Mouse (Mus musculus) forebrain, embryonic 14.5 days (tissue): ENCODE results near the gene Stard7. TPM values are rescaled to one million over a fixed set of nuclear protein-coding genes. Genes with fewer than 3 reads are reported as not detected.
A peak's percentile ranks its signal among the peaks of the same experiment; 100 is the strongest.
"Not testable (repeated sequence)": the region's sequence is repeated elsewhere in the genome, so short reads cannot be mapped to it uniquely, and the experiment has no call there.

Experiments
- ATAC-seq: fragments of 200-750 bp; cut with Nextera tagmentation; 2 replicates; pipeline ENCODE4 v1.8.0; 2017; ENCODE audit warnings: mild to moderate bottlenecking, moderate library complexity
- DNase-seq: peaks from one replicate; pipeline ENCODE4 v3.0.0-alpha.2; 2015; ENCODE audit warnings: low spot score
- H3K27ac ChIP-seq: fragments of 300-500 bp; sonication (generic); 2 replicates; pipeline ENCODE4 v1.5.1; 2014; ENCODE audit warnings: low read depth, mild to moderate bottlenecking, control low read depth, low read length, moderate library complexity
- H3K27me3 ChIP-seq: fragments of 300-500 bp; sonication (generic); replicated peaks from 2 replicates; pipeline ENCODE4 v1.6.1; 2014; ENCODE audit warnings: low read length, control low read depth, mixed read lengths; ENCODE audit not compliant: control insufficient read depth, insufficient read depth
- H3K36me3 ChIP-seq: fragments of 300-500 bp; sonication (generic); 2 replicates; pipeline ENCODE4 v1.6.1; 2014; ENCODE audit warnings: low read length, control low read depth; ENCODE audit not compliant: control insufficient read depth, insufficient read depth
- H3K4me1 ChIP-seq: fragments of 300-500 bp; sonication (generic); 2 replicates; pipeline ENCODE4 v1.6.1; 2014; ENCODE audit warnings: antibody characterized with exemption, low read length, control low read depth; ENCODE audit not compliant: control insufficient read depth, insufficient read depth
- H3K4me2 ChIP-seq: fragments of 300-500 bp; sonication (generic); 2 replicates; pipeline ENCODE4 v1.6.1; 2014; ENCODE audit warnings: mild to moderate bottlenecking, control low read depth, low read length
- H3K4me3 ChIP-seq: fragments of 300-500 bp; sonication (generic); 2 replicates; pipeline ENCODE4 v1.5.1; 2014; ENCODE audit warnings: low read depth, low read length, control low read depth
- H3K9ac ChIP-seq: fragments of 300-500 bp; sonication (generic); 2 replicates; pipeline ENCODE4 v1.6.1; 2014; ENCODE audit warnings: mild to moderate bottlenecking, low read length, control low read depth, moderate library complexity
- H3K9me3 ChIP-seq: fragments of 300-500 bp; sonication (generic); replicated peaks from 2 replicates; pipeline ENCODE4 v1.6.1; 2016; ENCODE audit warnings: low read length, control low read depth, mixed read lengths; ENCODE audit not compliant: control insufficient read depth
- WGBS: fragments of 180-500 bp; shearing (Covaris S2); extraction: QIAGEN DNeasy Blood & Tissue Kit; methylation state at CpG from one replicate; pipeline ENCODE4 v1.1.7; 2014; 5-methylcytosine and 5-hydroxymethylcytosine counted together
- polyA plus RNA-seq: library from polyadenylated mRNA; unstranded; fragments of >200 nt; fragmentation: Nextera tagmentation; extraction: Ambion mirVana; gene quantifications from 2 replicates; pipeline ENCODE4 v1.2.1, GENCODE M21; 2014

Gene Stard7
- polyA plus RNA-seq, 1 experiment from 2014 or later, result 102 TPM

GRCm38 (mm10) chr2:127300701-127301100 is 30.7 kb downstream of the Stard7 start:
- H3K27ac ChIP-seq, result no peak overlapping the region
- ATAC-seq (no peak), DNase-seq (no peak)
- no peak overlapping the region for H3K4me3 ChIP-seq
- H3K36me3 ChIP-seq, result peaks cover 56% of the 10 kb centered on the region
- H3K9ac ChIP-seq, result no peak overlapping the region
- 83% methylated on average over 3 of the region's 3 CpGs for WGBS
- no peaks in the 10 kb centered on the region for H3K27me3 ChIP-seq
- H3K4me1 ChIP-seq, result no peaks in the 10 kb centered on the region
- H3K4me2 ChIP-seq, result no peak overlapping the region
- no peaks in the 10 kb centered on the region for H3K9me3 ChIP-seq

- ATAC-seq, result no peak
- Histone ChIP-seq H3K4me3 (no peak overlapping the region), H3K4me1 (no peaks in the 10 kb centered on the region), H3K36me3 (peaks cover 44% of the 10 kb centered on the region), H3K9me3 (no peaks in the 10 kb centered on the region), H3K27me3 (no peaks in the 10 kb centered on the region), H3K27ac (no peak overlapping the region), H3K9ac (no peak overlapping the region), H3K4me2 (no peak overlapping the region)
- DNase-seq, result no peak
- WGBS, result 93% methylated on average over 3 of the region's 3 CpGs
These were observed 31.9 kb downstream of the Stard7 start for GRCm38 (mm10) chr2:127301883-127302282.

GRCm38 (mm10) chr2:127304192-127304591 is 34.2 kb downstream of the Stard7 start:
- not testable (repeated sequence) for H3K9me3 ChIP-seq

GRCm38 (mm10) chr2:127304609-127305210 is 34.7 kb downstream of the Stard7 start:
- DNase-seq (no peak), ATAC-seq (no peak)
- 91% methylated on average over 3 of the region's 3 CpGs for WGBS
- Histone ChIP-seq H3K27me3 (no peaks in the 10 kb centered on the region), H3K4me1 (no peaks in the 10 kb centered on the region), H3K36me3 (peaks cover 17% of the 10 kb centered on the region), H3K9me3 (no peaks in the 10 kb centered on the region), H3K27ac (no peak overlapping the region), H3K4me2 (no peak overlapping the region), H3K4me3 (no peak overlapping the region), H3K9ac (no peak overlapping the region)

More at GRCm38 (mm10) chr2:127304192-127304591, 34.2 kb downstream of the Stard7 start:
- 95% methylated on average over 4 of the region's 4 CpGs for whole genome bisulfite sequencing
- not testable (repeated sequence) for DNase-seq, H3K27ac ChIP-seq, H3K27me3 ChIP-seq, H3K4me1 ChIP-seq, H3K4me3 ChIP-seq, ATAC-seq, H3K9ac ChIP-seq, H3K4me2 ChIP-seq
- peaks cover 21% of the 10 kb centered on the region for H3K36me3 ChIP-seq

- ATAC-seq (no peak), DNase-seq (no peak)
- Histone ChIP-seq H3K27ac (no peak overlapping the region), H3K36me3 (peaks cover 4% of the 10 kb centered on the region; the same call in 1 of the 2 replicates), H3K4me2 (no peak overlapping the region), H3K9ac (no peak overlapping the region), H3K27me3 (no peaks in the 10 kb centered on the region), H3K4me1 (no peaks in the 10 kb centered on the region), H3K4me3 (no peak overlapping the region), H3K9me3 (no peaks in the 10 kb centered on the region)
These were observed 36.1 kb downstream of the Stard7 start for GRCm38 (mm10) chr2:127306123-127306522.

GRCm38 (mm10) chr2:127307179-127307578 is 37.2 kb downstream of the Stard7 start:
- Histone ChIP-seq H3K27ac (no peak overlapping the region), H3K9me3 (no peaks in the 10 kb centered on the region), H3K4me1 (no peaks in the 10 kb centered on the region), H3K4me3 (no peak overlapping the region), H3K9ac (no peak overlapping the region), H3K27me3 (no peaks in the 10 kb centered on the region), H3K36me3 (no peaks in the 10 kb centered on the region), H3K4me2 (no peak overlapping the region)
- 44% methylated on average over 3 of the region's 3 CpGs for WGBS
- no peak for DNase-seq
- no peak for ATAC-seq

- peak; percentile 3 for DNase-seq
These were observed 38.6 kb downstream of the Stard7 start for GRCm38 (mm10) chr2:127308660-127309059.

GRCm38 (mm10) chr2:127310246-127310645 is 40.2 kb downstream of the Stard7 start:
- Histone ChIP-seq H3K4me2 (no peak overlapping the region), H3K9me3 (no peaks in the 10 kb centered on the region), H3K36me3 (no peaks in the 10 kb centered on the region), H3K27ac (no peak overlapping the region), H3K9ac (no peak overlapping the region), H3K27me3 (no peaks in the 10 kb centered on the region), H3K4me3 (no peak overlapping the region), H3K4me1 (no peaks in the 10 kb centered on the region)
- no peak for DNase-seq
- ATAC-seq, result no peak
- WGBS, result 58% methylated on average over 2 of the region's 2 CpGs

More at GRCm38 (mm10) chr2:127308660-127309059, 38.6 kb downstream of the Stard7 start:
- Histone ChIP-seq H3K36me3 (no peaks in the 10 kb centered on the region), H3K27ac (no peak overlapping the region), H3K4me2 (no peak overlapping the region), H3K4me1 (no peaks in the 10 kb centered on the region), H3K9ac (no peak overlapping the region), H3K4me3 (no peak overlapping the region), H3K27me3 (no peaks in the 10 kb centered on the region), H3K9me3 (no peaks in the 10 kb centered on the region)
- WGBS, result 92% methylated on average over 2 of the region's 2 CpGs
- ATAC-seq, result no peak

- Histone ChIP-seq H3K4me2 (no peak overlapping the region), H3K36me3 (no peaks in the 10 kb centered on the region), H3K27ac (no peak overlapping the region), H3K27me3 (no peaks in the 10 kb centered on the region), H3K4me1 (no peaks in the 10 kb centered on the region), H3K9me3 (no peaks in the 10 kb centered on the region), H3K9ac (no peak overlapping the region), H3K4me3 (no peak overlapping the region)
- no peak for ATAC-seq
- WGBS, result 90% methylated on average over 7 of the region's 7 CpGs
- no peak for DNase-seq
These were observed 40.7 kb downstream of the Stard7 start for GRCm38 (mm10) chr2:127310685-127311084.
